Mouse (Mus musculus): ENCODE measurements around the gene Foxk1. TPM values are rescaled to one million over a fixed set of nuclear protein-coding genes. Genes with fewer than 3 reads are reported as not detected.

Gene Foxk1
- polyA plus RNA-seq, 1 experiment = 0.77 TPM

DNA sequence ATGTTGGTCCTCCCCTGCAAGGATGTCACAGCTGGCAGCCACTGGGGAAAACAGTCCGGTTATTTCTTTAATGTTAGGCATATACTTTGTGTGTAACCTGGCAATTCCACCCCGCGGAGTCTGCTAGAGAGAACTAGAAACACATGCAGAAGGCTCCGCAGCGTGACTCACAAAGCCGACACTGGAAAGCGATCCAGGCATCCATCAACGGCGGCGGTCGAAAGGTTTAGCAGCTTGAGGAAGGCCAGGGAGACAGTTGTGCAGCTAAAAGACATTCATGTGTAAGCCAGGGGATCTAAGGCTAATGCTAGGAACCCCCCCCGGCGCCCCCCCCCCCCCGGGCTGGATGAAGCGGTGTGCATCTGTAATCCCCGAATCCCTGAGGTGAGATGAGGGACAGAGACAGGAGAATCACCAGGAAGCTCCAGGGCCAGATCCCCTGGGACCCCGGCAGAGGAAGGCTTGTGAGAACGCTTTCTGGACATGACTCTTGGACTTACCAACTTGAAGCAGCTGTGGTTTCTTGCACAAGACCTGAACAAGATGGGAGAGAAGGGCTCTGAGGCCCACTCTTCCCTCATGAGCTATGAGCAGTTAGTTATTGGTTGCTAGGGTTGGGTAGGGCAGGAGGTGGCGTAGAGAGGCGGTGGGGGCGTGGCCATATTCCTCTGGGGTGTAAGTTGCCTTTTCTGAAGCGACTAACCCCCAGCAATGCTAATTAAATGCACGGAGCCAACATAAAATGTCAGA lies 16.2 kb upstream of the Foxk1 start:
- TF ChIP-seq TAL1 (IDR thresholded peaks at IDR 0.05; ENCODE audit: low read length) = no peak
- TF ChIP-seq GATA1 (IDR thresholded peaks at IDR 0.05; ENCODE audit: low read length) = no peak
- H3K9me3 ChIP-seq (ENCODE audit: control insufficient read depth, low read length) = no peaks in the 10 kb centered on the region
- no peak overlapping the region for H3K4me3 ChIP-seq (replicated peaks)
- no peaks in the 10 kb centered on the region for H3K4me1 ChIP-seq (ENCODE audit: control insufficient read depth)
- H3K27me3 ChIP-seq (ENCODE audit: control insufficient read depth) = peaks cover 2% of the 10 kb centered on the region; the same call in 1 of the 2 replicates
- H3K36me3 ChIP-seq (ENCODE audit: control insufficient read depth) = no peaks in the 10 kb centered on the region

GRCm38 (mm10) chr5:142386329-142386728 lies 15.0 kb upstream of the Foxk1 start:
- TF ChIP-seq TAL1 (IDR thresholded peaks at IDR 0.05; ENCODE audit: low read length) (no peak), GATA1 (IDR thresholded peaks at IDR 0.05; ENCODE audit: low read length) (no peak)
- no peaks in the 10 kb centered on the region for H3K4me1 ChIP-seq (ENCODE audit: control insufficient read depth)
- no peaks in the 10 kb centered on the region for H3K36me3 ChIP-seq (ENCODE audit: control insufficient read depth)
- no peak overlapping the region for H3K4me3 ChIP-seq (replicated peaks)
- H3K27me3 ChIP-seq (ENCODE audit: control insufficient read depth) = peaks cover 2% of the 10 kb centered on the region; the same call in 1 of the 2 replicates
- no peaks in the 10 kb centered on the region for H3K9me3 ChIP-seq (ENCODE audit: control insufficient read depth, low read length)

DNA sequence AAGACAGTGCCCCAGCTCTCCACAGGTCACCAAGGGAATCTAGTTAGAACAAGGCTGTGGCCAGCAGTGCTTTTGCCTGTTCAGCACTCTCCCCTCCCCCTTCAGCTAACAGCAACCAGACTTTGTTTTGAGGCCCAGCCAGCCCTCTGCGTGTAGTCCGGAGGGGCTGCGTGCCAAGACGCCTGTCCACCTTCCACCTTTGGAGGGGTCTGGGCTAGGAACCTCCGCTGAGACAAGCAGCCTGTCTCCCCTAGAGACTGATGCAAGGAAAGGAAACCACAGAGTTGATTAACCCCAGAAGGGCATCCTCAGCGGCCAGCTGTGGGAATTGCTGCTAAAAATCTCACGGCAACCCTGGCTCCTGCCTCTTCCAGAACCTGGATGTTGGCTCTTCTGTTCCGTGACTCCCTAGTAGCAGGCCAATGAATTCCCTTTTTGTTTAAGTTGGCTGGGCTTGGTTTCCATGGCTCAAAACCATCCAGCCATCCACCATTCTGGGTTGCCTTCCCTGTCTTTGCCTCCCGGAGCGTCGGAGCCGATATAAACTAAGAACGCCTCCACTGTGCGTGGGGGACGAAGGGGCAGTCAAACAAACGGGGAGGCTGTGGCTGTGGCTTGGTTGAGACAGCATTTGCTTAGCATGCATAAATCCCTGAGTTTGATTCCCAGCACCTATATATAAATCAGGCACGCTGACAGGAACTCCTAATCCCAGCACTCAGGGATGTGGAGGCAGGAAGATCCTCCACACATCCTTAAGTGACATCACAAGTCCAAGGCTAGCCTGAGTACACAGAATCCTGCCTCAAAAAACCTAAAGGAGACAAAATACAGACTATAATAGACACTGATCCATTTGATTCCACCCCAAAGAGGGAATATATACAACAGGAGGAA lies 14.3 kb upstream of the Foxk1 start:
- H3K9me3 ChIP-seq (ENCODE audit: control insufficient read depth, low read length) = no peaks in the 10 kb centered on the region
- H3K36me3 ChIP-seq (ENCODE audit: control insufficient read depth) = no peaks in the 10 kb centered on the region
- H3K27me3 ChIP-seq (ENCODE audit: control insufficient read depth) = peaks cover 2% of the 10 kb centered on the region; the same call in 1 of the 2 replicates
- H3K4me1 ChIP-seq (ENCODE audit: control insufficient read depth) = no peaks in the 10 kb centered on the region
- no peak for TF ChIP-seq TAL1 (IDR thresholded peaks at IDR 0.05; ENCODE audit: low read length)
- no peak for TF ChIP-seq GATA1 (IDR thresholded peaks at IDR 0.05; ENCODE audit: low read length)
- H3K4me3 ChIP-seq (replicated peaks) = no peak overlapping the region

- H3K4me3 ChIP-seq (replicated peaks) = no peak overlapping the region
- no peaks in the 10 kb centered on the region for H3K36me3 ChIP-seq (ENCODE audit: control insufficient read depth)
- no peaks in the 10 kb centered on the region for H3K9me3 ChIP-seq (ENCODE audit: control insufficient read depth, low read length)
- no peaks in the 10 kb centered on the region for H3K4me1 ChIP-seq (ENCODE audit: control insufficient read depth)
- peaks cover 2% of the 10 kb centered on the region; the same call in 1 of the 2 replicates for H3K27me3 ChIP-seq (ENCODE audit: control insufficient read depth)
- TF ChIP-seq GATA1 (IDR thresholded peaks at IDR 0.05; ENCODE audit: low read length) = no peak
- no peak for TF ChIP-seq TAL1 (IDR thresholded peaks at IDR 0.05; ENCODE audit: low read length)
Measured at GRCm38 (mm10) chr5:142387716-142388115, 13.6 kb upstream of the Foxk1 start.

- H3K27me3 ChIP-seq (ENCODE audit: control insufficient read depth) = peaks cover 2% of the 10 kb centered on the region; the same call in 1 of the 2 replicates
- no peaks in the 10 kb centered on the region for H3K9me3 ChIP-seq (ENCODE audit: control insufficient read depth, low read length)
- H3K4me1 ChIP-seq (ENCODE audit: control insufficient read depth) = no peaks in the 10 kb centered on the region
- H3K36me3 ChIP-seq (ENCODE audit: control insufficient read depth) = no peaks in the 10 kb centered on the region
- H3K4me3 ChIP-seq (replicated peaks) = no peak overlapping the region
- no peak for TF ChIP-seq TAL1 (IDR thresholded peaks at IDR 0.05; ENCODE audit: low read length)
- TF ChIP-seq GATA1 (IDR thresholded peaks at IDR 0.05; ENCODE audit: low read length) = no peak
Measured at GRCm38 (mm10) chr5:142391691-142392090, 9.6 kb upstream of the Foxk1 start.

GRCm38 (mm10) chr5:142394602-142395252 lies 6.6 kb upstream of the Foxk1 start:
- no peak for TF ChIP-seq GATA1 (IDR thresholded peaks at IDR 0.05; ENCODE audit: low read length)
- TF ChIP-seq TAL1 (IDR thresholded peaks at IDR 0.05; ENCODE audit: low read length) = no peak
- no peaks in the 10 kb centered on the region; the same call in 1 of the 2 replicates for H3K4me1 ChIP-seq (ENCODE audit: control insufficient read depth)
- H3K27me3 ChIP-seq (ENCODE audit: control insufficient read depth) = no peaks in the 10 kb centered on the region
- no peaks in the 10 kb centered on the region for H3K9me3 ChIP-seq (ENCODE audit: control insufficient read depth, low read length)
- H3K36me3 ChIP-seq (ENCODE audit: control insufficient read depth) = no peaks in the 10 kb centered on the region
- H3K4me3 ChIP-seq (replicated peaks) = no peak overlapping the region

GRCm38 (mm10) chr5:142395909-142396308 lies 5.4 kb upstream of the Foxk1 start:
- H3K4me1 ChIP-seq (ENCODE audit: control insufficient read depth) = peaks cover 11% of the 10 kb centered on the region
- no peaks in the 10 kb centered on the region for H3K27me3 ChIP-seq (ENCODE audit: control insufficient read depth)
- H3K9me3 ChIP-seq (ENCODE audit: control insufficient read depth, low read length) = no peaks in the 10 kb centered on the region
- no peaks in the 10 kb centered on the region for H3K36me3 ChIP-seq (ENCODE audit: control insufficient read depth)
- H3K4me3 ChIP-seq (replicated peaks) = no peak overlapping the region
- TF ChIP-seq GATA1 (IDR thresholded peaks at IDR 0.05; ENCODE audit: low read length) (no peak), TAL1 (IDR thresholded peaks at IDR 0.05; ENCODE audit: low read length) (no peak)

- Histone ChIP-seq H3K4me3 (replicated peaks) (peak overlapping the region; percentile 85), H3K36me3 (ENCODE audit: control insufficient read depth) (peaks cover 10% of the 10 kb centered on the region), H3K27me3 (ENCODE audit: control insufficient read depth) (no peaks in the 10 kb centered on the region), H3K9me3 (ENCODE audit: control insufficient read depth, low read length) (no peaks in the 10 kb centered on the region), H3K4me1 (ENCODE audit: control insufficient read depth) (peaks cover 43% of the 10 kb centered on the region)
- TF ChIP-seq TAL1 (IDR thresholded peaks at IDR 0.05; ENCODE audit: low read length) = no peak
- TF ChIP-seq GATA1 (IDR thresholded peaks at IDR 0.05; ENCODE audit: low read length) = no peak
Measured at GRCm38 (mm10) chr5:142400181-142400883, 965 bp upstream of the Foxk1 start.

All from erythroblast, embryonic 14.5 days (primary cell).